Mouse (Mus musculus) cerebellum, adult 2 months (tissue): ENCODE data around the gene Myo7a.

Experiments
- CTCF ChIP-seq: fragments of 200-500 bp; IDR thresholded peaks from 2 replicates; pipeline ENCODE4 v1.5.1; 2011; ENCODE audit warnings: low read depth, mild to moderate bottlenecking, control low read depth, low read length, moderate library complexity, borderline replicate concordance; ENCODE audit not compliant: insufficient read depth
- POLR2A ChIP-seq: fragments of 200-500 bp; IDR thresholded peaks from 2 replicates; pipeline ENCODE4 v1.6.1; 2011; ENCODE audit warnings: low read length, control low read depth, borderline replicate concordance; ENCODE audit not compliant: insufficient read depth

DNA sequence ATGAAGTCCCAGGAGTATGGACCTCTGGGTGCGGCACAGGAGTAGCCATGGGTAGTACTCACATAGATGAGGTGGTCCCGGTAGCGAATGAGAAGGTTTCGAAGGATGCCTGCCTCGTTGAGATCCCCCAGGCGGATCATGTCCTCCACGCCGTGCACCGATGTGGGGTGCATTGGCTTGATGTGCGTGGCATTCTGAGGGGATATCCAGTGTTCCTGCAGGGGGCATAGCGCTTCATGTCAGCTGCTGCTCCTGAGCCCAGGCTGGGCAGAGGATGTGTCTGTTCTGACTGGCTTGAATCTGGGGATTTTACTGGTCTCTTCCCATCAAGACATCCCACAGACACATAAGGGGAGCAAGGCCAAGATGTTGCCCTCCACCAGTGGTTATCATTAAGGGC lies 16.8 kb downstream of the Myo7a start:
- TF ChIP-seq POLR2A, result no peak
- TF ChIP-seq CTCF, result no peak
